Mouse (Mus musculus) macrophage (primary cell): ENCODE results near the gene Gna11. TPM values are rescaled to one million over a fixed set of nuclear protein-coding genes. Genes with fewer than 3 reads are reported as not detected.

Source experiments
- H3K27ac ChIP-seq: fragments of 350-480 bp; formaldehyde crosslinking; 2 replicates; pipeline ENCODE4 v1.9.0; 2021
- H3K36me3 ChIP-seq: fragments of 350-480 bp; formaldehyde crosslinking; 2 replicates; pipeline ENCODE4 v1.9.0; 2021; ENCODE audit errors: inconsistent target
- H3K4me3 ChIP-seq: fragments of 350-480 bp; formaldehyde crosslinking; 2 replicates; pipeline ENCODE4 v1.9.0; 2021; ENCODE audit errors: inconsistent target
- H3K79me2 ChIP-seq: fragments of 350-480 bp; formaldehyde crosslinking; 2 replicates; pipeline ENCODE4 v1.9.0; 2021; ENCODE audit errors: inconsistent target
- WGBS: methylation state at CpG from one replicate; pipeline ENCODE4 v1.1.7; 2026; ENCODE audit warnings: inconsistent platforms; ENCODE audit not compliant: missing documents; 5-methylcytosine and 5-hydroxymethylcytosine counted together
- polyA plus RNA-seq: library from polyadenylated mRNA; stranded (reverse); fragments of 250-400 nt; gene quantifications from 3 replicates; pipeline ENCODE4 v1.2.4, GENCODE M21; 2018; ENCODE audit warnings: inconsistent platforms

Gna11 gene
- polyA plus RNA-seq, 1 experiment from 2014 or later: 3.5 TPM

DNA sequence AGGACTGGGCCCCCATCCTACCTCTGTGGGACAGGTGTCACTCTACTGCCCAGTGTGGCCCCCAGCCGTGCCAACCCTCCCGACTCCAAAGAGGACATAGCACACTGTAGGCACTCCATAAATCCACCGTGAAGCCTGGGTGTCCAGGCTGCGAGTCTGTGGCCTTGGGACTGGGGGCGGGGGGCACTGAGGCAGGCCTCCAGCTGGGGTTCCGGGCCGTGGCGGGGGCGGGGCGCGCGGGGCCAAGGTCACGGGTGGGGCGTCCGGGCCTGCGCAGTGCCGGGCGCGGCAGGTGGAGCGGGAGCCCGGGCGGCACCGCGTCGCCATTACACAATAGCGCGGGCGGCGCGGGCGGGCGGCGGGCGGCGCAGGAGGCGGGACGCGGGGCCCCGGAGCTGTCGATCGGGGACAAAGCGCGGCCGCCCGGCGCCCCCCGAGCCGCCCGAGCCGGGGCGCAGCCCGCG lies 14.2 kb upstream of the Gna11 start, which contains the start of gene Aes:
Gene Aes, plus strand, starts transcription at position 326 of the 464 bp plus-strand sequence.
- H3K27ac ChIP-seq: peak within 1 kb of the TSS; percentile 87
- peak within 1 kb of the TSS; percentile 87 for H3K4me3 ChIP-seq
- peaks cover 49% of the 10 kb centered on the region for H3K79me2 ChIP-seq
- 0% methylated on average over 42 of the region's 53 CpGs for WGBS
- no peaks in the 10 kb centered on the region; the same call in 1 of the 2 replicates for H3K36me3 ChIP-seq

DNA sequence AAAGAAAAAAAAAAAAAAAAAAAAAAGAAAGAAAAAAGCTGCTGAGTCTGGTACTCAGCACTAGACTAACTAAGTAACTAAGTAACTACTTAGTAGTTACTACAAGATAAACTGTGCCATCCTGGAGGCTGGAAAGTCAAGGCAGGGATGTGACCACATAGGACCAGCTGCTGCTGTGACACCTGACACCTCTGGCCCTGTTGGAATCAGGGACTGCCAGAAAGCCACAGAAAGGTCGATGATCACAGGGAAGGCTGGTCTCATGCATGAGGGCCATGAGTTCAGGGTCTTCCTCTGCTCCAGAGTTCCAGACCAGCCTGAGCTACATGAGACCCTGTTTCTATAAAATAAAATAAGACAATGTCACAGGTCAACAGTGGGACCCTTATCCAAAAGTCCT lies 12.5 kb upstream of the Gna11 start:
- no peak overlapping the region for H3K27ac ChIP-seq
- H3K4me3 ChIP-seq: no peak overlapping the region
- H3K79me2 ChIP-seq: peaks cover 34% of the 10 kb centered on the region
- H3K36me3 ChIP-seq: no peaks in the 10 kb centered on the region
- 65% methylated on average over 1 of the region's 1 CpGs for WGBS

DNA sequence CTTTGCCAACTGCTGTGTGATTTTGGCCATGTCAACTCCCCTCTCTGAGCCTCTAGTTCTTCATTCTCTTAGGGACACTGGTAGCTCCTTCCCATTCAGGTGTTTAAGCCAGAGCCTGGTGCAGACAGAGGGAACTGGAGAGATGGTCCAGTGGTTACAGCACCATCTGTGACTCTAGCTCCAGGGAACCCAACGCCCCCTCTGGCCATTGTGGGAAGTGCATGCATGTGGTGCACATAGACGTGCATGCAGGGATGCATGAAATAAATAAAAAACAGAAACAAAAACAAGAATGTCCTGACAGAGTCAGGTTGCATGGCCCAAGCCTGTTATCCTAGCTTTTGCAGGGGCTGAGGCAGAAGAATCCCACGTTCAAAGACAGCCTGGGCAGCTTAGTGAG lies 11.3 kb upstream of the Gna11 start:
- WGBS: 86% methylated on average over 3 of the region's 3 CpGs
- Histone ChIP-seq H3K4me3 (no peak overlapping the region), H3K27ac (no peak overlapping the region), H3K79me2 (peaks cover 22% of the 10 kb centered on the region), H3K36me3 (no peaks in the 10 kb centered on the region)

DNA sequence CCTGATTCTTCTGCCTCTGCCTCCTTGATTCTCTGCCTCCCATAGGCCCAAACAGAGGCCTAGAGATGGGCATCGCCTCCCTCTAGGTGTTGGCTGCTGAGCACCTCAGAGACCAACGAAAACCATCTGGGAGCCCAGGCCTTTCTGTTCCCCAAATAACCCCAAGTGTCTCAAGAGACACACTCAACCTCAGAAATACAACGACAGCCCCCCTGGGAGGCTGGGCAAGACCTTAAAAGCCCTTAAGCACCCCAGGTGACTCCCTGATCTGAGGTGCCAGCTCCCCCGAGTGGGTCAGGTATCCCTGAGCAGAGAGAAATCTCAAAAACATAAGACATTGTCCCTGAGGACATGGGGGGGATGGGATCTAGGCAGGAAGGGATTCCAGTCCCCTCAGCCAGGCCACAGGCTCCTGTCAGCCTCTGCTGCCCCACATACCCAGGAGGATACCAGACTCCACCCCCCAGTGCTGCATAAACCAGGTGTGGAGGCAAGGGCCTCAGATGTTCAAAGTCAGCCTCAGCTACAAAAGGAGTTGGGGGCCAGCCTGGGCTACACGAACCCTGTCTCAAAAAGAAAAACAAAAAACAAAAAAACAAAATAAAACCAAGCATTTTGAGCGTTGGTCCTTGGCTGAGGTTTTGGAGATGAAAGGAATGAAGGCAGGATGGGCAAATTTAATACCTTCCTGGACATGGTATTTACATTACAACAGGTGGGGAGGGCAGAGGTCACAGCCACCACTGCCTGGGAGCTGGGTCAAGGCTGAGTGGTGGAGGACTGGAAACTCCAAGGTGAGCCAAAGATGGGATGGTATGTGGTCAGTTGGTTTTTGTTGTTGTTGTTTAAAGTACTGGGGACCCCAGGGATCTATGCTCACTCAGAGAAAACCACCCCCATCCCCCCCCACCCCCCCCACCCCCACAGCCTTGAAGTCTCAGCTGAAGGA lies 9.1 kb upstream of the Gna11 start:
- Histone ChIP-seq H3K4me3 (no peak overlapping the region), H3K79me2 (peaks cover 3% of the 10 kb centered on the region; the same call in 1 of the 2 replicates), H3K27ac (no peak overlapping the region), H3K36me3 (no peaks in the 10 kb centered on the region)
- 90% methylated on average over 6 of the region's 6 CpGs for WGBS

- Histone ChIP-seq H3K79me2 (no peaks in the 10 kb centered on the region), H3K4me3 (no peak overlapping the region), H3K36me3 (no peaks in the 10 kb centered on the region), H3K27ac (no peak overlapping the region)
- 91% methylated on average over 5 of the region's 5 CpGs for WGBS
Observed at GRCm38 (mm10) chr10:81553232-81553631, 8.2 kb upstream of the Gna11 start.

DNA sequence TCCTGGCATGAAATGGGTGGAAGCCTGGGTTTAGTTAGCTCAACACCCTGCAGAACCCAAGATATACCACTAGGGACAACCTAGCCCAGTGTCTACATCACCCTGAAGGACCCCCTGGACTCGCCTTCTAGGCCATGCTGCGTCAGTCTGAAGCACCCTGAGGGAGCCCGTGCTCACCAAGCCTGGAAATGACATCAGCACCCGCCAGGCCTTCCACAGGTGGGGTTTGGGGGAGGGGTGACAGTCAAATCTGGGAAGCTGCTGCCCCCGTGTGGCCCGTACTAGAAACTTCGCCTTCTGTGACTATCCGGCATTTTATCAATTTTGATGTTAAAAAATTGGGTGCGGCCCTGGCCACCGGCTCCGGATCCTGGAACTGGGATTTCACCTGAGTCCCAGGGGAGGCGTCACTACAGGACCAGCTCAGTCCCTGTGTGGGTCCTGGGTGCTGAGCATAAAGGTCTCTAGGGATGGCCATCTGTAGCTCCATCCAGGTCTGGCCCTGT lies 6.7 kb upstream of the Gna11 start:
- under 1% methylated on average over 12 of the region's 12 CpGs for WGBS
- Histone ChIP-seq H3K36me3 (no peaks in the 10 kb centered on the region), H3K4me3 (no peak overlapping the region), H3K79me2 (no peaks in the 10 kb centered on the region), H3K27ac (no peak overlapping the region)

DNA sequence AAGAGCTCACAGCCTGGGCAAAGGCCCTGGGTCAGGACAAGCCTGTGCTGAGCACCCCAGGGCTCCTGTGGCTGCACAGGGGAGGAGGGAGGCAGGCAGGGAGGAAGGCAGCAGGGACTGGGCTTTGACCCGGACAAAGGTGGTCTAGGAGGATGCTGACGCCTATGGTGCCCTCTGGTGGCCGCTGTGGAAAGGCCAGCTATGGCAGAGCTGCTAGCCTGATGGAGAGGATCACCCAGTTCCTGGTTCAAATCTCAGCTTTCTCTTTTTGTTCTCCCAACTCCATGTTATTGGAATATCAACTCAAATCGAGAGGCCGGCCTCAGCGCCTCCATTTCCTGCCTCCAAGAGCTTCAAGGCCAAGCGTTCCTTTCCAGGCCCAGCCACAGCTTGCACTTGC lies 5.3 kb upstream of the Gna11 start:
- 19% methylated on average over 7 of the region's 7 CpGs for WGBS
- H3K27ac ChIP-seq: no peak overlapping the region

DNA sequence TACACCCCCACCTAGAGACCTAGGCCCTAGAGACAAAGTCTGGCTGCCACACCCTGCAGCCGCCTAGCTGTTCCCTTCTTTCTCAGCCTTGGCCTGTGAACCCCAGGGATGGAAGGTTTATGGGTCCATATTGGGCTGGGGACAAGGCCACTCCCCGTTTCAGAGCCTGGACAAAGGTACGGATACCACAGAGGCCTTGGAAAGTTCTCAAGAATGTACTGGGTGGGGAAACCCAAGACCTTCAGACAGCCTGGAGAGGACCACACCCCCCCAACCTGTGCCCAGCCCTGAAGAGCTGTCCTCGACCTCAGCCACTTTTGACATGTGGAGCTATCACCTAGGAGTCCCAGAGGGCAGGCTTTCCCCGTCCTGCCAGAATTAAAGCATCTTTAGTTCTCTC lies 4.0 kb upstream of the Gna11 start:
- H3K4me3 ChIP-seq: no peak overlapping the region
- H3K36me3 ChIP-seq: no peaks in the 10 kb centered on the region
- H3K27ac ChIP-seq: no peak overlapping the region
- WGBS: 91% methylated on average over 5 of the region's 5 CpGs
- peaks cover 5% of the 10 kb centered on the region for H3K79me2 ChIP-seq

More for the DNA sequence above, 5.3 kb upstream of the Gna11 start:
- H3K79me2 ChIP-seq: no peaks in the 10 kb centered on the region
- no peak overlapping the region for H3K4me3 ChIP-seq
- no peaks in the 10 kb centered on the region for H3K36me3 ChIP-seq

- Histone ChIP-seq H3K79me2 (peaks cover 25% of the 10 kb centered on the region), H3K4me3 (no peak overlapping the region), H3K36me3 (no peaks in the 10 kb centered on the region), H3K27ac (no peak overlapping the region)
- 94% methylated on average over 13 of the region's 13 CpGs for WGBS
Observed at GRCm38 (mm10) chr10:81546788-81547571, 2.0 kb upstream of the Gna11 start.

- Histone ChIP-seq H3K79me2 (peaks cover 31% of the 10 kb centered on the region), H3K27ac (no peak overlapping the region)
Observed at GRCm38 (mm10) chr10:81546332-81546731, 1.3 kb upstream of the Gna11 start.

DNA sequence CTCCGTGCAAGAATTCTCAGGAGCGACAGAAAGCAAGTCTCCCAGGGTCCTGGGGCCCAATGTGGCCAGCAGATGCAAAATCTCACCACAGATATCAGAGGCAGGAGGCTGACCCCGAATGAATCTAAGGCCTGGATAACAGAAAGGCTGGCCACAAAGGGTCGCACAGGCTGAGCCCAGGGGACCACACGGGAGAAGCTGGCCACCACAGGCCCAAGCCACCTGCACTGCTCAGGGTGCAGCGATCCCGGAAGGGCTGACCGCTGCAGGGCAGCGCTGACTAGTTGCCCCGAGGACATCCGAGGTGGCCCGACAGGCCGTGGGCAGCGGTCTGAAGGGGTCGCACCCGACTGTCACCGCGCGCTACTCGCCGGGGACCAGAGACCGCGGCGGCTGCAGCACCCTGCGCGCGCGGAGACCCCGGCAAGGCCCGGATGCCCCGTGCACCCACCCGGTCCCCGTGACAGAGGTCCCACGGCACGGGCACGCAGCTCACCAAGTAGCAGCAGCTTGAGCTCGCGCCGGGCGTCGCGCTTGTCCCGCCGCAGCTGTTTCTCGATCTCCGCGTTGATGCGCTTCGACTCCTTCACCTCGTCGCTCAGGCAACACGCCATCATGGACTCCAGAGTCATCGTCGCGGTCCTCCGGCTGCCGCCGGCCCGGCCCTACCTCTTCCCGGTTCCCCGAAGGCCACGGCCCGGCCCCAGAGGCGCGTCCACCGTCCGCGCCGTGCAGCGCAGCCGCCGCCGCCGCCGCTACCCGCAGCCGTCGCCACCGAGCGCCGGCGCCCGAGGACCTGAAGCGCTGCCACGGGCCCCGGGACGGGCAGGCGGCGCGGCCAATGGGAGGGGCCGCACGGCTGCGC lies 462 bp downstream of the Gna11 start:
- peaks cover 49% of the 10 kb centered on the region for H3K79me2 ChIP-seq
- under 1% methylated on average over 80 of the region's 93 CpGs for WGBS
- peak overlapping the region; percentile 57 for H3K4me3 ChIP-seq
- no peaks in the 10 kb centered on the region for H3K36me3 ChIP-seq
- H3K27ac ChIP-seq: no peak overlapping the region

More at GRCm38 (mm10) chr10:81546332-81546731, 1.3 kb upstream of the Gna11 start:
- 97% methylated on average over 5 of the region's 5 CpGs for WGBS
- no peak overlapping the region for H3K4me3 ChIP-seq
- no peaks in the 10 kb centered on the region for H3K36me3 ChIP-seq

GRCm38 (mm10) chr10:81543633-81544032 lies 1.4 kb downstream of the Gna11 start:
- H3K36me3 ChIP-seq: no peaks in the 10 kb centered on the region
- peaks cover 58% of the 10 kb centered on the region for H3K79me2 ChIP-seq
- H3K4me3 ChIP-seq: peak overlapping the region; percentile 57
- no peak overlapping the region for H3K27ac ChIP-seq
- WGBS: 89% methylated on average over 1 of the region's 1 CpGs

DNA sequence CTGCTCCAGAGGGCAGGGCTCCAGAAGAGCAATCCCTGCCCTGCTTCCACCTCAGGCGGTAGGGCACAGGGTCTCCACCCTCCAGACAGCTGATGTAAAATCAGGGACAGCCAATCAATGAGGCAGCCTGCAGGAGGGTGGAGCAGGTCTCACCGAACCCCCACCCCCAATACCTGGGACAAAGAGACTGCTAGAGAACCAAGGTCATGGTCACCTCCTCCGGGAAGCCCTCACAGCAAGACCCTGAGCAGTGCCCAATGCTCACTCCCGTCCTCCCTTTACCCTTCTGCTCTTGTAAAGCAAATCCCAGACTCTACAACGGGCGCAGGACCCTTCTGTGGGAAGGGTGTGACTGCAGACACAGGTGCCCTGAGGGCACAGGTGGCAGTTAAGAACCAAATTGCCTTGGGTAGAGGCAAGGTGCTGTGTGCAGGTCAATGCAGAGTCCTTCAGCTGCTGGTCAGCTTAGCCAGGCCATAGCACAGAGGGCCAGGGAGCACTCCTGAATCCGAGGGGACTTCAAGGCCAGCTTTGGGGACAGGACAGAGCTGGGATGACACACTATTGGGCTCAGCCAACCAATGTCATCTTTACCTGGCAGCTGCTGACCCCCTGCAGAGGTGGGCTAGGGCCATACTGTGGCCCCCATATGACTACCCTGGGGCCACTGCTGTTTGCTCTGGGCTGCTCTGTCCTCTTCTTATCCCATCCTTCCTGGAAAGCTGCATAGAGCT lies 2.1 kb downstream of the Gna11 start:
- Histone ChIP-seq H3K27ac (no peak overlapping the region), H3K36me3 (no peaks in the 10 kb centered on the region), H3K79me2 (peaks cover 66% of the 10 kb centered on the region), H3K4me3 (no peak overlapping the region)
- WGBS: 93% methylated on average over 7 of the region's 7 CpGs
